Mouse (Mus musculus) frontal cortex, postnatal 25 days (tissue): ENCODE measurements around the gene ccdc198.

Experiments
- DNase-seq, 2 experiments: peaks; one replicate each; pipeline ENCODE4 v3.0.0; 2022; ENCODE audit warnings: low spot score in 2 of 2

Gene ccdc198

DNA sequence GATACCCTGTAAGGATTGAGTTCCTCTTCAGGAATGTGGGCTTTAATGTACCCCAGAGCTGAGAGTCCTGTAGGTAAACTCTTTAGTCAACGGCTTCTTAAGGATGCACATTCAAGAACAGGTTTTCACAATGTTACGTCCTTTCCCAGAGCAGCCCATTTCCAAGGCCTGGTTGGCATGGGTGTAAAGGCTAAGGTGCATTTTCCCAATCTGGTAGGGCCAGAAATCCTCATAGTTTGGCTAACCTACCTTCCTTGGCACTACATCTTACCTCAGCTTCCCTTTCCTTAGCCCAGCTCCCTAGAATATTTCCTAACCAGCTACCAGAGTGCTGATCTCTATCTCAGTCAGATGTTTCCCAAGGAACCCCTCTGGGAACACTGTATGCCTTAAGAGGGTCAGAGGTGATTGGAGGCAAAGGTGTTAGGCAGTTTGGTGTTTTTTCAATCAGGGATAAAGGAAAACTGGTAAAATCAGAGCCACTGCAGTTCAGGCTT lies 48.2 kb downstream of the ccdc198 start:
- DNase-seq = no peak

DNA sequence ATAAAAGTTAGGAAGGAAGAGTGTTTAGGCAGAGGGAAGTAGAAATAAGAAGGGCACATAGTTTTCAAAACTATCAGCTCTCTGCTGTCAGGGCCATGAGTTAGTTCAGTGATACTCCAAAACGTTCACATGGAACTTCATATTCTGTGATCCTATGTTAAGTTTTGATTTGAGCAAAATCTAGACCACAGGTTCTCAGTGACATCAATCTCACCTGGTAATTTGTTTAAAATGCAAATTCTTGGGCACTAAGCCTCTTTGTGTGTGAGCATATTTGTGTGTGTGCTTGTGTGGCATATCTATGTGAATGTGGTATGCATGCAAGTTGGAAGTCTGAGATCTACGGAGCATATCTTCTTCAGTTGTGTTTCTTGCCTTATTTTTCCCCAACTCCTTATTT lies 59.0 kb downstream of the ccdc198 start:
- DNase-seq = no peak

DNA sequence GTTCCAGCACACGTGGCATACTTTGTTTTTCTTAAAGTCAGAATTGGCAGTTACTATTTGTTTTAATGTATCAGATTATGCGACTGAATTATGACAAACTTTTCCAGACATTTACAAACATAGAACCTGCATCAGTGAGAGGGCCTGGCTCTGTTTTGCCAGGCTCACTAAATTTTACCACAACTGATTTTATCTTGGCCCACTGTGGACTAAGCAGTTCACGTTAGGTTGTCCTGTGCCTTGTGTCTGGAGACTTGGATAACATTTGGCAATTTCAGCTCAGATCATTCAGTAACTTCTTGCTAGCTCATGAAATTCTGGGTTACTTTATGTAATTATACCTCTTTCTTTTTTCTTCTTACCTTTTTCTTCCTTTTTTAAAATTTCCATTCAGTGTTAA lies 65.5 kb downstream of the ccdc198 start:
- DNase-seq = no peak

DNA sequence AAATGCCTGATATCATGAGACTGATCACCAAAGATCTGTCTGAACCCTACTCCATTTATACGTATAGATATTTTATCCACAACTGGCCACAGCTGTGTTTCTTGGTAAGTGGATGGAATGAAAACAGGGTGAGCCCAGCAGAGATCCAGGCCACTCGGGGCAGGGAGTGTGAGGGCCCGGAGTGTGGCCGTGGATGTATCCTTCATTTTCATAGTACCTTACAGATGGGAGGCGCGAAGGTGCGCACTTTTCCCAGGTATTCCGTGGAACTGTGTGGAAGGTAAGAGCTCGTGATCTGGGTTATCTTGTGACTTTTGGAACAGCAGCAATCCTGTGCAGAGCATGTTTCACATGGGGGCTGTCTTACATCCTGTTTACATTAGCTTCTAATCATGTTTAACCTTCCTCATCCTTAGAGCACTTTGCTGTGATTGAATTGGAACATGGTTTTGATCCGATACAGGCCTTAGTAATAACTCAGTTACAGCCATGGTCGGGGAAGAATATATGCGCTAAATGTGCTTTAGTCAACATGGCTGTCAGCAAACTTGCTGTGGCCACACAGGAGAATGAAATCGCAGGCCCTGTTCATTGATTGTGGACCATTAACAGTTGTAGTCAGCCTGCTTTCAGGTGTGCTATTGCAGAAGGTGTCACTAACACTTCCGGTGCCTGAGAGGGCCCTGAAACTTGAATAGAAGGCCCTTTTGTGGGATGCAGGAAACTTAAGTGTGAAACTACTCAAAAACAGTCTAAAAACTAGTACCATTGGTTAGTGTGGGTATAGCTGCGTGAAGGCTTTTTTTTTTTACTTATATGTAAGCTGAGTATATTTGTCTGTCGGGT lies 71.8 kb downstream of the ccdc198 start:
- no peak for DNase-seq

DNA sequence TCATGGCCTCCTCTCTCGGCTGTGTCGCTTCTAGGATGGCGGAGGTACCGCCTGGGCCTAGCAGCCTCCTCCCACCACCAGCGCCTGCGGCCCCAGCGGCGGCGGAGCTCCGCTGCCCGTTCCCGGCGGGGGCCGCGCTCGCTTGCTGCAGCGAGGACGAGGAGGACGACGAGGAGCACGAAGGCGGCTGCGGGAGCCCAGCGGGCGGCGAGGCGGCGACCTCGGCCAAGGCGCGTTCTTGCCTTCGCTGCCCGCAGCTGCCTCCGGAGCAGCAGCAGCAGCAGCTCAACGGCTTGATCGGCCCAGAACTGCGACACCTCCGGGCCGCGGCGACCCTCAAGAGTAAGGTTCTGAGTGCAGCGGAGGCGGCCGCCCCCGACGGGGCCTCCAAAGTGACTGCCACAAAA lies 72.7 kb downstream of the ccdc198 start:
- DNase-seq = peak; percentile 36 to 42

DNA sequence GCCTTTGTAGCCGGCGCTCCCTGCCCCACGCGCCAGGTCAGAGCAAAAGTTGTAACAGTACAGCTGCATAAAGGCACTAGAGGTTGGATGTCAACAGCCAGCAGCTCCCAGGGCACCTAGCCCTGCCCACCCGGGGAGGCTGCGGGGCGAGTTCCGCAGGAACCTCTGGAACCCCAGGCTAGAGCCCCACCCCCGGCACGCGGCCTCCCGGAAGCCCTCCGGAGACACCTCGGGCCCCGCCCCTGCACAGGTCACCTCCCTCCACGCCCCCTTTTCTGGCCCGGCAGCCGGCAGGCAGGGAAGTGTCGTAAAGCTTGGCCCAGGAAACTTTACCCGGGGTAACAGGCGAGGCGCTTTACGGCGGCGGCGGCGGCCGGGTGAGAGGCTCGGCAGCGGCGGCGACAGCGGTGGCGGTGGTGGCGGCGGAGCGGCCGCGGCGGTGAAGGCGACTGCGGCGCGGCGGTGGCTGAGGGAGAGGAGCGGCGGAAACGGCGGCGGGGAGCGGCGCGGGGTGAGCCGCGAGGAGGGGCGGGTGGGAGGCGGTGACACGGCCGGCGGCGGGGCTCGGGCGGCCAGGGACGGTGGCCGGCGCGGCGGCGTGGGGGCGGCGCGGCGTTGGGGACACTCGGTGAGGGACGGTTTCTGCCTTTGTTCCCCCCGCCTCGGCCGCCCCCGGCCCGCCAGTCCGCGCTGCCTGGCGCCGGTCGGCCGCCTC lies 73.2 kb downstream of the ccdc198 start, which contains the start of gene Naa30:
Naa30 (plus strand) TSS at position 360 of the 715 bp plus-strand sequence.
- DNase-seq = peak; percentile 89 to 92

DNA sequence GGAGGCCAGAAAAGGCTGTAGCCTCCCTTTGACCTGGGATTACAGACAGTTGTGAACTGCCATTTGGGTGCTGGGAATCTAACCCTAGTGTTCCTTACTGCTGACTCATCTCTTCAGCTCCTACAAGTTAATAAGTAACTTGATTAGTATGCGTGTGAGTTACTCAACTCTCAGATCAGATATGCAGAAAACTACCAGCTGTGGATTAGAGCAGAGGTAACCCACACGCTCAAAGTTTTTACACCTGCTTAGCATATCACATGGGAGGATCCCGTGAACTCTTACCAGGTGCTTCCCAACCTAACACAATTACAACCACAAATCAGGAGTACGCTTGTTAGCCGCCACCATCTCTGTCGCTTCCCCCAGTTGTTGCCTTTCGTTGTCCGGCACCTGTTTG lies 74.0 kb downstream of the ccdc198 start:
- no peak for DNase-seq
